Mouse (Mus musculus): ENCODE measurements around the gene Fitm2. TPM values are rescaled to one million over a fixed set of nuclear protein-coding genes. Genes with fewer than 3 reads are reported as not detected.

Gene Fitm2
- polyA plus RNA-seq, 1 experiment from 2014 or later: 10.8 TPM

DNA sequence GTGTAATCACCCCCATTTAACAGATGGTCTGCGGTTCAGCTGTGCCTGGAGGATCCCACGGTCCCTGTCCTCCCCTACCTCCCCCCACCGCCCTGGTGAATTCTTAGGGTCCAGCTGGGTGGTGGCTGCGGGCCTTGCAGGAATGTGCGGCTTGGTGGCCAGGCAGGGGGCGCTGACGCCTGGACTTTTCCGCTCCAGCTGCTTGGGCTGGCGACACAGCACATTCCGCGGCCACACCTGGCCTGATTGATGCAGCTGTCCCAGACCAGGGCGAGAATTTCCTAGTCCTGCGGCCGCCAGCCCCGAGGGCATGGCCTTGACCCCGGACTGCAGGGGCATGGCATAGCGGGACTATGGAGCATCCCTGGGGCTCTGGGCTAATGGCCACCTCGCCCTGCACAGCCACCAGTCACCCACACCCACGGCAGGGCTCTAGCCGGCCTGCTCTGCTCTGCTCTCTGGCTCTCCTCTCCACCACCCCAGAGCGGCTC is 9.2 kb upstream of the Fitm2 start:
- H3K4me2 ChIP-seq: peak overlapping the region; percentile 44
- no peaks in the 10 kb centered on the region for H3K9me3 ChIP-seq
- peak; percentile 43 for ATAC-seq (ENCODE audit: insufficient read depth, low FRiP score, low read depth)
- H3K9ac ChIP-seq: no peak overlapping the region
- H3K36me3 ChIP-seq: no peaks in the 10 kb centered on the region
- H3K4me3 ChIP-seq (replicated peaks): 0 out of 2 replicates have a peak overlapping the region, but pooled peaks have one; percentile 0
- H3K4me1 ChIP-seq: peaks cover 6% of the 10 kb centered on the region; the same call in 1 of the 2 replicates
- WGBS: 2% methylated on average over 21 of the region's 21 CpGs
- H3K27ac ChIP-seq: no peak overlapping the region
- H3K27me3 ChIP-seq (replicated peaks): peaks cover 15% of the 10 kb centered on the region

DNA sequence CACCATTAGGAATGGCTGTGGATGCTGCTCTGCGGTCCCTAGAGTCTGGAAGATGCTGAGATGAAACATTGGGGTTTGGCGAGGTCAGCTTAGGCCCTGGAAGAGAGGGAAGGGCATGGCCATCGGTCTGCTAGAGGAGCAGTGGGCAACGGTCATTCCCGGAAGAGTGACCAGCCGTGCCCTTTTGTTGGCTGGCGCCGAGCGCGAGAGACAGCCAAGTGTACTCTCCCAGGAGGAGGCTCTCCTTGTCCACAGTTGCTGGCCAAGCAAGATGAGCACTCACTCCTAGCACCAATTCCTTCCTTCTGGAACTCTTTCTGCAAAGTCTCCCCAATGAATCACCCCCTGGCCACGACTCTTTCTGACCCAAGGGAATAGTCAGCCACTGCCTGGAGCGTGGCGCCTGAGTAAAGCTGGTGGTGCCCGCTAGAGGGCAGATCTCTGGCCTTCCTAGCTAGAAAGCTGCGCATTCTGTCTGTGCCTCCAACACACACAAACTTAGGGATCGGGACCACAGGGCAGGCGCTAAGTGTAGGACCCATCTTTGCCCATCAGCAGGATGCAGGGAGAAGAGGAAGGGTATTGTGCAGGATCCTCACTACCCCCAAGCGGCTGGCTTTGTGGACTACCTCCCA is 7.9 kb upstream of the Fitm2 start:
- Histone ChIP-seq H3K9ac (no peak overlapping the region), H3K27ac (no peak overlapping the region), H3K36me3 (no peaks in the 10 kb centered on the region), H3K27me3 (replicated peaks) (peaks cover 15% of the 10 kb centered on the region), H3K4me3 (replicated peaks) (no peak overlapping the region), H3K4me2 (no peak overlapping the region), H3K4me1 (peaks cover 6% of the 10 kb centered on the region; the same call in 1 of the 2 replicates), H3K9me3 (no peaks in the 10 kb centered on the region)
- WGBS: 50% methylated on average over 18 of the region's 18 CpGs
- no peak for ATAC-seq (ENCODE audit: insufficient read depth, low FRiP score, low read depth)

DNA sequence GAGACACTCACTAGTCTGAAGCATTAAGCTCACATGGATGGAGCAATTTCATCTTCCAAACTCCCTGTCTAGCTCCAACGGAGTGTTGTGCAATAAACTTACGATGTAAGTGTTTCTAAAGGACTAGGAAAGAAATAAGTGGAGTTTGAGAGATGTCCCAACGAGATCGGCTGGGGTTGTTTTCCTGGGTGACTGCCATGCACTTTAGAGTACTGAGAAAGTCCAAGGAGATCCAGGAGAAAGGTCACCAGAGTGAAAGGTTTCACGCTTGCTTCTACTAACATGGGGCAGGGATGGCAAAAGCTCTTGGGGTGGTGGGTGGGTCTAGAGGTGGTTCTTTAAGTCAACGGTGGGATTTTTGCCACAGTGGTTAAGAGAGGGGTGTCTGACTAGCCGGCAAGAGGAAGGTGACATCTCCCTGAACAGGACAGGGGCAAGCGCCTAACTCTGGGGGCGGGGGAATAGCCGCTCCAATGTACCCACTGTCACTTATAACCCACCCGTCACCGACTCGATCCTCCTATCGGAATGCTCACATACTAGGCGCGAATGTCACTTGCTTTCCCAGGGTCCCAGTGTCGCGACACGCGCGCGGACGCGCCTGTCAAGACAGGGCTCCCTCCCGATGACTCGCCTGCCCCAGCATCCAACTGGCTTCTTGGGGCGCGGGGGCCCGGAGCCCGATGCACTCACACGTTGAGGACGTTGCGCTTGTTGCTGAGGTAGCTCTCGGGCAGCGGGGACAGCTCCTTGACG is 541 bp downstream of the Fitm2 start:
- ATAC-seq (ENCODE audit: insufficient read depth, low FRiP score, low read depth): peak; percentile 74
- WGBS: 3% methylated on average over 36 of the region's 36 CpGs
- peaks cover 9% of the 10 kb centered on the region for H3K4me1 ChIP-seq

DNA sequence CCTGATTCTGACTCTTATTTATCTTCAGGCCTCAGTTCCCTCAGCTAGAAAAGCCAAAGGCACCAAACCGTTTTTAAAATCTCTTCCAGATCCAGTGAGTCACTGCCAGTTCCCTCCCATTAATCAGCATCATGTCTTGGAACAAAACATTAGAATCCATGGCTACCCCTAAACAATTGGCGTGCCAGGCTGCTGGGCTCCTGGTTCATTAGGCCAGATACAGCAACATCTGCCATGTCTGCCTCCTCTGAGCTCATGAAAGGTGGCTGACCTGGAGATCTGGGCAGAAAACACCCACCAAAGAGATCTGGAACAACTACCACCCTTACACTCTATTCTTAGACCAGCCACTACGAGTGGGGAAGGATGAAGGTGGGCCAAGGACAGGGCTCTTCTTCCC is 1.3 kb downstream of the Fitm2 start:
- H3K36me3 ChIP-seq: peaks cover 10% of the 10 kb centered on the region

More for the DNA sequence above, 541 bp downstream of the Fitm2 start:
- Histone ChIP-seq H3K4me3 (replicated peaks) (peak overlapping the region; percentile 87), H3K27ac (peak overlapping the region; percentile 74; the same call in 1 of the 2 replicates), H3K9ac (peak overlapping the region; percentile 65), H3K9me3 (no peaks in the 10 kb centered on the region), H3K27me3 (replicated peaks) (no peaks in the 10 kb centered on the region), H3K4me2 (peak overlapping the region; percentile 86), H3K36me3 (peaks cover 10% of the 10 kb centered on the region)

DNA sequence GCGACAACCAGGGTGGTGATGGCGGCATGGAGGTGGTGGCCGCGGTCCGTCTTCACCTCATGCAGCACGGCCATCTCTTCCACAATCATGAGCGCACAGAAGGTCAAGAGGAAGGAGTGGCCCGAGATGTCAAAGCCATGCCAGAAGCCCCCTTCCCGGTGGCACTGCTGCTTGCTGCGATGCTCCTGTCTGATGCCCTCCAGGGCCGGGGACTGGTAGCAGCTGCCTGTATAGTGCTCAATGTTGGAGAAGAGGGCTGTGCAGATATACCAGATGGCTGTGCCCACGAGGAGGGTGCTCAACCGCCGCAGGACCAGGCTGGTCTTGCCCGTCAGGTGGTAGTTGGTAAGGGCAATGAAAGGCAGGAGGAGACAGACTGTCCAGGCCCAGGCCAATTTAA is 2.7 kb downstream of the Fitm2 start:
- no peak for ATAC-seq (ENCODE audit: insufficient read depth, low FRiP score, low read depth)
- Histone ChIP-seq H3K4me1 (peaks cover 9% of the 10 kb centered on the region), H3K27me3 (replicated peaks) (no peaks in the 10 kb centered on the region), H3K9me3 (no peaks in the 10 kb centered on the region), H3K36me3 (peaks cover 10% of the 10 kb centered on the region), H3K27ac (no peak overlapping the region), H3K9ac (no peak overlapping the region), H3K4me2 (no peak overlapping the region), H3K4me3 (replicated peaks) (no peak overlapping the region)
- WGBS: 91% methylated on average over 15 of the region's 15 CpGs

More for the DNA sequence above, 1.3 kb downstream of the Fitm2 start:
- Histone ChIP-seq H3K9ac (no peak overlapping the region), H3K27me3 (replicated peaks) (no peaks in the 10 kb centered on the region), H3K4me1 (peaks cover 9% of the 10 kb centered on the region), H3K4me2 (peak overlapping the region; percentile 86), H3K4me3 (replicated peaks) (peak overlapping the region; percentile 87; the same call in 1 of the 2 replicates), H3K9me3 (no peaks in the 10 kb centered on the region), H3K27ac (no peak overlapping the region)
- no peak for ATAC-seq (ENCODE audit: insufficient read depth, low FRiP score, low read depth)
- WGBS: 72% methylated on average over 3 of the region's 3 CpGs

DNA sequence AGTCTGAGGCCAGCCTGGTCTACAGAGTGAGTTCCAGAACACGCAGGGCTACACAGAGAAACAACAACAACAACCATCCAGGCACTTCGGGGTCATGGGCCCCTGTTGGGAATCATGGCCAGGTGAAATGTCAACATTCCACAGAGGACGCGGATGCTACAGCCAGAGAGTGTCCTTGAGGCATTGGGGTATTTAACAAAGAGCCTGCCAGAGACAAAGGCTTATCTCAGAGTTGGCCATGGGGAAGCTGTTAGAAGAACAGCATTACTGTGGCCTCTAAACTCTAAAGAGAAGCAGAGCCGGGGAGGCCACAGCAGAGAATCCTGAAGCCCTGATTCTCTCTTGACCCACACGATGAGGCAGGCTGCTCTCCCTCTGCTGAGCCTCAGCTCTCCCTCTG is 3.6 kb downstream of the Fitm2 start:
- no peak for ATAC-seq (ENCODE audit: insufficient read depth, low FRiP score, low read depth)
- Histone ChIP-seq H3K27me3 (replicated peaks) (no peaks in the 10 kb centered on the region), H3K4me3 (replicated peaks) (no peak overlapping the region), H3K9ac (no peak overlapping the region), H3K9me3 (no peaks in the 10 kb centered on the region), H3K27ac (no peak overlapping the region), H3K4me1 (peaks cover 9% of the 10 kb centered on the region), H3K36me3 (peaks cover 10% of the 10 kb centered on the region), H3K4me2 (no peak overlapping the region)
- WGBS: 88% methylated on average over 6 of the region's 6 CpGs

DNA sequence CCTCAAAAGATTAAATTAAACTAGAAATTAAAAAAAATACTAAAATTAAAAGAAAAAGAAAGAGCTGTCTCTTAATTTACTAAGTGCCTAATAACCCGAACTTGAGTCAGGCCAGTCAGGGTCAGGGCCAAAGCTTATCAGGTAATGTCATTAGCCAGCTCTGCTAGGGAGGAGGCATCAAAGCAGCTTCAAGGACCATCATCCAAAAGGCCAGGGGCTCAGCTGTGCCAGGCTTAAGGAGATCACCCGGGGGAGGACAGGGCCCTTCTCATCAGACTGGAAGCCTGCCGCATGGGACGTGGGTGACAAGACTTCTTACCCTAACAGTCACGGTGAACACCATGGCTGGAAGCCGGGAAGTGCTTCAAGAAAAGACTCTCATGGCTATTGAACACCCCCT is 4.8 kb downstream of the Fitm2 start:
- no peak overlapping the region for H3K27ac ChIP-seq
- peaks cover 10% of the 10 kb centered on the region for H3K36me3 ChIP-seq
- H3K4me2 ChIP-seq: no peak overlapping the region
- H3K9me3 ChIP-seq: no peaks in the 10 kb centered on the region
- H3K4me3 ChIP-seq (replicated peaks): no peak overlapping the region
- H3K4me1 ChIP-seq: peaks cover 9% of the 10 kb centered on the region
- no peaks in the 10 kb centered on the region for H3K27me3 ChIP-seq (replicated peaks)
- no peak for ATAC-seq (ENCODE audit: insufficient read depth, low FRiP score, low read depth)
- no peak overlapping the region for H3K9ac ChIP-seq
- 91% methylated on average over 6 of the region's 6 CpGs for WGBS

DNA sequence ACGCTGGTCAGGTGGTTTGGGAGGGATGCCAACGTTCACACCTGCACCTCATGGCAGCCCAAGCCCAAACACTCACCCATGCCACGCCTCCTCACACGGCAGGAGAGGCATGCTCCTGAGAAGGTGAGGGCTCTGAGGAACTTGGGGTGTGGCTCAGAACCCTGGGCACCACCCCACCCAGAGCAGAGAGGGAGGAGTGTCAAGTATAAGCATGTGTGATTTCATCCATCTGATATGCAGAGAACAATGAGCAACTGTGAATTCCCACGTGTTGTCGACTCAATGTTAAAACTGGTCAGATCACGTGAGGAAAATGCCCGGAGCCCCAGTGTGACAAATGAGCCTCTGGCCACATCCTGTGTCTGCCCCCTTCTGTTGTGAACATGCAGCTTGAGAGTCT is 5.7 kb downstream of the Fitm2 start:
- Histone ChIP-seq H3K27ac (no peak overlapping the region), H3K9me3 (no peaks in the 10 kb centered on the region), H3K4me2 (no peak overlapping the region), H3K9ac (no peak overlapping the region), H3K4me1 (peaks cover 8% of the 10 kb centered on the region), H3K36me3 (peaks cover 10% of the 10 kb centered on the region), H3K4me3 (replicated peaks) (no peak overlapping the region), H3K27me3 (replicated peaks) (no peaks in the 10 kb centered on the region)
- 39% methylated on average over 8 of the region's 8 CpGs for WGBS
- peak; percentile 72; the same call in 1 of the 2 replicates for ATAC-seq (ENCODE audit: insufficient read depth, low FRiP score, low read depth)

DNA sequence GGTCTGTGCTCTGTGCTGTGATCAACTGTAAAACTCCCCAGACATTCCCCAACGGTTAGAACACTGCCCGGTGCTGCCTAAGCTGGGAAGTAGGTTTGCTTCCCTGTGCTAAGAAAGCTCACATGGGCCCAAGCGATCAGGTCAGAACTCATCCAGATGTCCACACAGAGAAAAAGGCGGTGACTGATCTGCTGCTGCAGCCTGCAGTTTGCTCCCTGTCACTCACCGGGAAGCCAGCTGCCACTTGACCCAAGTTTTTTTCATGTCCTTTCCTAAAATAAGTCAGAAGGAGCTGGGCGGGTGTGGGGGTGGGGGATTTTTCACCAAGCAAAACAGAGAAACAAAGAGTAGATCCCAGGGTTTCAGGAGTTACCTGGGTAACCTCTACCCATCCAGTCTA is 7.9 kb downstream of the Fitm2 start:
- Histone ChIP-seq H3K4me3 (replicated peaks) (no peak overlapping the region), H3K9me3 (no peaks in the 10 kb centered on the region)
- ATAC-seq (ENCODE audit: insufficient read depth, low FRiP score, low read depth): no peak

DNA sequence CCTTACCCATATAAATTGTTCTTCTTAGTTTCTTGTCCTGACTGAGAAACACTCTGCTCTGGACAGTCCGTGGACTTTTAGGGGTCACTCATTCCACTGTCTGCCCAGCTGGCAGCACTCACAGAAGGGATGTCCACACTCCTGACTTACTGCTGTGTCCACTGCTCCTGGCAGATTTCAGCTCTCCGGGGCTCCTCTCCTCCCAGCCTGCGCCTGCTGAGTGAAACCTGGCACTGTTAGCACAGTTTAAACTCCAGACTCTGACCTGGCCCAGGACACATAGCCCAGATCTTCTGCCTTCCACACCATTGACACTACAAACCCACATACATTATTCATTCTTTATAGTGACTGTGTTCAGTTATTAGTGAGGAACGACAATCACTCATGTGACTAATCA is 8.4 kb downstream of the Fitm2 start:
- no peaks in the 10 kb centered on the region for H3K9me3 ChIP-seq
- WGBS: 59% methylated on average over 4 of the region's 4 CpGs
- ATAC-seq (ENCODE audit: insufficient read depth, low FRiP score, low read depth): no peak

More for the DNA sequence above, 7.9 kb downstream of the Fitm2 start:
- no peak overlapping the region for H3K9ac ChIP-seq
- no peak overlapping the region for H3K27ac ChIP-seq
- no peaks in the 10 kb centered on the region for H3K27me3 ChIP-seq (replicated peaks)
- WGBS: 54% methylated on average over 6 of the region's 6 CpGs
- H3K4me2 ChIP-seq: no peak overlapping the region
- H3K4me1 ChIP-seq: no peaks in the 10 kb centered on the region
- peaks cover 10% of the 10 kb centered on the region for H3K36me3 ChIP-seq

DNA sequence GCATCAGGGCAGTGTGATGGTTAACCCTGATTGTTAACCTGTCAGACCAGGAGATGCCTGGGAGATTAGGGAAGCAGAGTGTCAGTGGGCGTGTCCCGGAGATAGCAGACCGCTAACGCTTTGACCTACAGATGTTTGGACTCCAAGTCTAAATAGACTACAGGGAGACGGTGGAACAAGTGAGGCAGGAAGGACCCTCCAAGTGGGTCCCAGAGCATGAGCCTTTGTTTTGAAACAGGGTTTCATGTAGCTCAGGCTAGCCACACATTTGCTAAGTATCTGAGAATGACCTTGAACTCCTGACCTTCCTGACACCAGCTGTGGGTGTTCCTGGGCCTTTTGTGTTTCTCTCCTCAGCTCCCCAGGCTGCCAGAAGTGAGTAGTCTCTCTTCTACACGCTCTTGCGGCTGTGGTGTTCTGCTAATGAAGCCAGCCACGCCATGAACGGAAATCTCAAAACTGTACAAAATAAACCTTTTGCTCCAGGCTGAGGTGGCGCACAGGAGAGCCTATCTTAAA is 9.1 kb downstream of the Fitm2 start:
- H3K27me3 ChIP-seq (replicated peaks): 0 out of 2 replicates have a peak, but pooled peaks cover 10% of the 10 kb centered on the region
- 0 out of 2 replicates have a peak, but pooled peaks cover 1% of the 10 kb centered on the region for H3K36me3 ChIP-seq
- no peak overlapping the region for H3K4me2 ChIP-seq
- no peak overlapping the region for H3K9ac ChIP-seq
- H3K9me3 ChIP-seq: no peaks in the 10 kb centered on the region
- H3K4me3 ChIP-seq (replicated peaks): no peak overlapping the region
- 0 out of 2 replicates have a peak, but pooled peaks cover 4% of the 10 kb centered on the region for H3K4me1 ChIP-seq
- 49% methylated on average over 10 of the region's 10 CpGs for WGBS
- no peak for ATAC-seq (ENCODE audit: insufficient read depth, low FRiP score, low read depth)
- H3K27ac ChIP-seq: no peak overlapping the region

More for the DNA sequence above, 8.4 kb downstream of the Fitm2 start:
- Histone ChIP-seq H3K36me3 (peaks cover 7% of the 10 kb centered on the region), H3K4me2 (no peak overlapping the region), H3K4me1 (0 out of 2 replicates have a peak, but pooled peaks cover 2% of the 10 kb centered on the region), H3K9ac (no peak overlapping the region), H3K27me3 (replicated peaks) (0 out of 2 replicates have a peak, but pooled peaks cover 4% of the 10 kb centered on the region), H3K27ac (no peak overlapping the region), H3K4me3 (replicated peaks) (no peak overlapping the region)

DNA sequence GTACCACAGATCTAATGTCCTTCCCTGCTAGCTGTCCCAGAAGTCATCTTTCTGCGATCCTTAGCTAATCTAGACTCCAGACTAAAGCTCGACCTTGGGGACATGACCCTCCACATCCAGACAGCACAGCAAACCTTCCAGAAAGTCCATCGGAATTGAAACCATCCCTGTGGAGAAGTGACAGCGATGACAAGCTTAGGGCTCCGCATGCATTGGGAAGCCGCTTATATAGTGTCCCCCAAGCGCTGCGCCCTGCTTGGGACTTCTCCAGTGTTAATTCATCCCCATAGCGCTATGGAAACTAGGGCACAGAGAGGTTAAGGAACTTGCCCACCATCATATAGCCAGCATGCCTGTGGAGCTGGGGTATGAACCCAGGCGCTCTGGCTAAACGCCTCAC is 9.6 kb downstream of the Fitm2 start:
- no peak overlapping the region for H3K4me3 ChIP-seq (replicated peaks)
- H3K27ac ChIP-seq: no peak overlapping the region
- H3K9me3 ChIP-seq: no peaks in the 10 kb centered on the region
- ATAC-seq (ENCODE audit: insufficient read depth, low FRiP score, low read depth): no peak
- 0 out of 2 replicates have a peak, but pooled peaks cover 10% of the 10 kb centered on the region for H3K27me3 ChIP-seq (replicated peaks)
- H3K9ac ChIP-seq: no peak overlapping the region
- no peaks in the 10 kb centered on the region for H3K36me3 ChIP-seq
- no peak overlapping the region for H3K4me2 ChIP-seq
- 0 out of 2 replicates have a peak, but pooled peaks cover 4% of the 10 kb centered on the region for H3K4me1 ChIP-seq
- 68% methylated on average over 11 of the region's 11 CpGs for WGBS
